Mouse (Mus musculus): ENCODE data around the gene Fmnl2.

DNA sequence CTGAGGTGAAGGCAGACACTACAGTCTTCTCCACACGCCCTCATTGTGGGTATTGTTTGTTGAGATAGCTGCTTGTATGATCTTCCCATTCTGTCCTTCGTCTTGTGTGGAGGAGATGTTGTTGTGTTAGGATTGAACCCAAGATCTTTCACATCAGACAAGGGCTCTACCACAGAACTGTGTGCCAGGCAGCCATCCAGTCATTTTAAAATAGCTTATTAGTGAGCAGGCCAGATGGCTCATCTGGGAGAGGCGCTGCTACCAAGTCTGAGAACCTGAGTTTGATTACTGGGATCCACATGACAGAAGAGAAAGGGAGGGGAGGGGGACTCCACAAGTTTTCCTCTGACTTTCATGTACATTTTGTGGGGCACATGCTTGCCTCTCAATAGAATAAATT, 8.6 kb upstream of the Fmnl2 start:
- TF ChIP-seq CTCF (IDR thresholded peaks at IDR 0.05) (no peak), POLR2A (IDR thresholded peaks at IDR 0.05; ENCODE audit: insufficient read depth, low read depth, low read length) (no peak)

All from heart, adult 2 months (tissue).